Mouse (Mus musculus) thymus, postnatal 36 days (tissue): ENCODE measurements at regions not wholly inside any gene's neighbourhood (a gene's known extent, or its start where the extent isn't known, plus 50 kb on each side); places are given as distances from the start of the nearest gene placed in this dataset.

Experiments
- DNase-seq, 2 experiments: peaks; one replicate each; pipeline ENCODE4 v3.0.0; 2022; ENCODE audit warnings: mixed read lengths in 2 of 2

- no peak for DNase-seq
Observed at GRCm38 (mm10) chr2:137704948-137705723, 551.2 kb upstream of the Btbd3 start.

GRCm38 (mm10) chr2:137704565-137704947 lies 551.8 kb upstream of the Btbd3 start:
- DNase-seq: no peak

- DNase-seq: no peak
Observed at GRCm38 (mm10) chr2:137704051-137704450, 552.3 kb upstream of the Btbd3 start.

- no peak for DNase-seq
Observed at GRCm38 (mm10) chr2:137695885-137696284, 560.5 kb upstream of the Btbd3 start.

GRCm38 (mm10) chr2:137694020-137694419 lies 562.3 kb upstream of the Btbd3 start:
- no peak for DNase-seq

GRCm38 (mm10) chr2:137687208-137687607 lies 569.2 kb upstream of the Btbd3 start:
- no peak for DNase-seq

- no peak for DNase-seq
Observed at GRCm38 (mm10) chr2:137686735-137687134, 569.6 kb upstream of the Btbd3 start.

- no peak for DNase-seq
Observed at GRCm38 (mm10) chr2:137681762-137682161, 565.3 kb upstream of the Jag1 start.

GRCm38 (mm10) chr2:137663171-137663570 lies 546.7 kb upstream of the Jag1 start:
- no peak for DNase-seq

GRCm38 (mm10) chr2:137662216-137662615 lies 545.8 kb upstream of the Jag1 start:
- DNase-seq: no peak

GRCm38 (mm10) chr2:137660449-137660848 lies 544.0 kb upstream of the Jag1 start:
- DNase-seq: no peak

- DNase-seq: no peak
Observed at GRCm38 (mm10) chr2:137654296-137654695, 537.9 kb upstream of the Jag1 start.

GRCm38 (mm10) chr2:137644160-137644559 lies 527.7 kb upstream of the Jag1 start:
- no peak for DNase-seq

GRCm38 (mm10) chr2:137643269-137644055 lies 527.0 kb upstream of the Jag1 start:
- DNase-seq: no peak

GRCm38 (mm10) chr2:137635019-137635621 lies 518.7 kb upstream of the Jag1 start:
- no peak for DNase-seq

- no peak for DNase-seq
Observed at GRCm38 (mm10) chr2:137616637-137617036, 500.2 kb upstream of the Jag1 start.

GRCm38 (mm10) chr2:137613791-137614190 lies 497.3 kb upstream of the Jag1 start:
- no peak for DNase-seq

- DNase-seq: no peak
Observed at GRCm38 (mm10) chr2:137608506-137608905, 492.1 kb upstream of the Jag1 start.

- no peak for DNase-seq
Observed at GRCm38 (mm10) chr2:137598136-137598535, 481.7 kb upstream of the Jag1 start.

- no peak for DNase-seq
Observed at GRCm38 (mm10) chr2:137594509-137594908, 478.1 kb upstream of the Jag1 start.

GRCm38 (mm10) chr2:137591551-137591950 lies 475.1 kb upstream of the Jag1 start:
- no peak for DNase-seq

GRCm38 (mm10) chr2:137581491-137581890 lies 465.0 kb upstream of the Jag1 start:
- no peak for DNase-seq

GRCm38 (mm10) chr2:137575750-137576149 lies 459.3 kb upstream of the Jag1 start:
- DNase-seq: no peak
